Mouse (Mus musculus) neural tube, embryonic 12.5 days (tissue): ENCODE data around the gene Camsap3. TPM values are rescaled to one million over a fixed set of nuclear protein-coding genes. Genes with fewer than 3 reads are reported as not detected.

Source experiments
- ATAC-seq: fragments of 200-750 bp; cut with Nextera tagmentation; 2 replicates; pipeline ENCODE4 v1.8.0; 2017; ENCODE audit warnings: low read depth, mild to moderate bottlenecking, moderate TSS enrichment, moderate library complexity; ENCODE audit not compliant: low FRiP score
- H3K27ac ChIP-seq: fragments of 300-500 bp; sonication (generic); 2 replicates; pipeline ENCODE4 v1.5.1; 2016
- H3K27me3 ChIP-seq: fragments of 300-500 bp; sonication (generic); replicated peaks from 2 replicates; pipeline ENCODE4 v1.6.1; 2016; ENCODE audit warnings: mild to moderate bottlenecking
- H3K36me3 ChIP-seq: fragments of 300-500 bp; sonication (generic); 2 replicates; pipeline ENCODE4 v1.6.1; 2016; ENCODE audit warnings: mild to moderate bottlenecking
- H3K4me1 ChIP-seq: fragments of 300-500 bp; sonication (generic); 2 replicates; pipeline ENCODE4 v1.6.1; 2016
- H3K4me2 ChIP-seq: fragments of 300-500 bp; sonication (generic); replicated peaks from 2 replicates; pipeline ENCODE4 v1.6.1; 2016; ENCODE audit warnings: mild to moderate bottlenecking
- H3K4me3 ChIP-seq: fragments of 300-500 bp; sonication (generic); 2 replicates; pipeline ENCODE4 v1.5.1; 2016
- H3K9ac ChIP-seq: fragments of 300-500 bp; sonication (generic); 2 replicates; pipeline ENCODE4 v1.6.1; 2016; ENCODE audit warnings: mild to moderate bottlenecking
- H3K9me3 ChIP-seq: fragments of 300-500 bp; sonication (generic); 2 replicates; pipeline ENCODE4 v1.6.1; 2016; ENCODE audit warnings: mild to moderate bottlenecking
- WGBS: fragments of 180-500 bp; shearing (Covaris S2); methylation state at CpG from one replicate; pipeline ENCODE4 v1.1.7; 2016; 5-methylcytosine and 5-hydroxymethylcytosine counted together
- polyA plus RNA-seq: library from polyadenylated mRNA; unstranded; fragments of >200 nt; fragmentation: Nextera tagmentation; extraction: Ambion mirVana; gene quantifications from 2 replicates; pipeline ENCODE4 v1.2.1, GENCODE M21; 2016

Camsap3 gene
- polyA plus RNA-seq, 1 experiment from 2014 or later, result 28.0 TPM

GRCm38 (mm10) chr8:3607822-3608221 is 20.7 kb downstream of the Camsap3 start:
- ATAC-seq, result no peak
- no peak overlapping the region for H3K4me3 ChIP-seq

GRCm38 (mm10) chr8:3609046-3609815 is 22.1 kb downstream of the Camsap3 start:
- H3K4me3 ChIP-seq, result no peak overlapping the region
- H3K27me3 ChIP-seq, result no peaks in the 10 kb centered on the region
- H3K9me3 ChIP-seq, result no peaks in the 10 kb centered on the region
- peaks cover 91% of the 10 kb centered on the region for H3K36me3 ChIP-seq
- 93% methylated on average over 12 of the region's 12 CpGs for WGBS
- no peak overlapping the region for H3K4me2 ChIP-seq
- no peak overlapping the region for H3K9ac ChIP-seq
- H3K4me1 ChIP-seq, result no peaks in the 10 kb centered on the region
- no peak overlapping the region for H3K27ac ChIP-seq
- ATAC-seq, result no peak

More at GRCm38 (mm10) chr8:3607822-3608221, 20.7 kb downstream of the Camsap3 start:
- H3K36me3 ChIP-seq, result peaks cover 91% of the 10 kb centered on the region
- H3K27ac ChIP-seq, result no peak overlapping the region
- H3K27me3 ChIP-seq, result no peaks in the 10 kb centered on the region
- H3K9ac ChIP-seq, result no peak overlapping the region
- no peak overlapping the region for H3K4me2 ChIP-seq
- H3K4me1 ChIP-seq, result no peaks in the 10 kb centered on the region
- WGBS, result 89% methylated on average over 7 of the region's 7 CpGs
- H3K9me3 ChIP-seq, result no peaks in the 10 kb centered on the region

GRCm38 (mm10) chr8:3609816-3610150 is 22.7 kb downstream of the Camsap3 start:
- ATAC-seq, result no peak
- Histone ChIP-seq H3K4me1 (no peaks in the 10 kb centered on the region), H3K9ac (no peak overlapping the region), H3K9me3 (no peaks in the 10 kb centered on the region), H3K27me3 (no peaks in the 10 kb centered on the region), H3K36me3 (peaks cover 91% of the 10 kb centered on the region), H3K27ac (no peak overlapping the region), H3K4me2 (no peak overlapping the region), H3K4me3 (no peak overlapping the region)
- WGBS, result 87% methylated on average over 6 of the region's 6 CpGs

- Histone ChIP-seq H3K27me3 (no peaks in the 10 kb centered on the region), H3K36me3 (peaks cover 23% of the 10 kb centered on the region), H3K9ac (peak within 1 kb of the TSS; percentile 72), H3K4me3 (peak within 1 kb of the TSS; percentile 82), H3K27ac (no peak within 1 kb of the TSS), H3K9me3 (no peaks in the 10 kb centered on the region), H3K4me2 (peak within 1 kb of the TSS; percentile 80), H3K4me1 (peaks cover 17% of the 10 kb centered on the region)
- WGBS, result under 1% methylated on average over 37 of the region's 37 CpGs
- peak; percentile 97 for ATAC-seq
These were observed 34.3 kb downstream of the Camsap3 start, which contains the start of the genes Xab2 and Pet100 for GRCm38 (mm10) chr8:3621199-3621970. Gene Xab2 (minus strand): TSS chr8:3621316. Gene Pet100 (plus strand): TSS chr8:3621548.

GRCm38 (mm10) chr8:3622119-3622518 is 35.0 kb downstream of the Camsap3 start:
- Histone ChIP-seq H3K4me2 (peak overlapping the region; percentile 65), H3K27ac (no peak overlapping the region), H3K36me3 (peaks cover 17% of the 10 kb centered on the region), H3K9me3 (no peaks in the 10 kb centered on the region), H3K9ac (peak overlapping the region; percentile 67), H3K27me3 (no peaks in the 10 kb centered on the region), H3K4me1 (peaks cover 17% of the 10 kb centered on the region), H3K4me3 (peak overlapping the region; percentile 82)
- ATAC-seq, result no peak
- 70% methylated on average over 8 of the region's 8 CpGs for WGBS

- Histone ChIP-seq H3K9me3 (no peaks in the 10 kb centered on the region), H3K4me2 (no peak within 1 kb of the TSS), H3K9ac (no peak within 1 kb of the TSS), H3K4me3 (no peak within 1 kb of the TSS), H3K4me1 (peaks cover 9% of the 10 kb centered on the region), H3K27ac (no peak within 1 kb of the TSS), H3K27me3 (peaks cover 4% of the 10 kb centered on the region; the same call in 1 of the 2 replicates), H3K36me3 (no peaks in the 10 kb centered on the region)
- ATAC-seq, result no peak
- 73% methylated on average over 1 of the region's 1 CpGs for WGBS
These were observed 38.4 kb downstream of the Camsap3 start, which contains the start of gene Pcp2 for GRCm38 (mm10) chr8:3625445-3625844. Gene Pcp2 (minus strand): TSS chr8:3625545.

GRCm38 (mm10) chr8:3626971-3627370 is 39.9 kb downstream of the Camsap3 start:
- peaks cover 4% of the 10 kb centered on the region; the same call in 1 of the 2 replicates for H3K27me3 ChIP-seq
- 63% methylated on average over 5 of the region's 5 CpGs for WGBS
- no peak for ATAC-seq

GRCm38 (mm10) chr8:3628014-3628413 is 40.9 kb downstream of the Camsap3 start:
- peaks cover 7% of the 10 kb centered on the region; the same call in 1 of the 2 replicates for H3K4me1 ChIP-seq
- no peak for ATAC-seq
- no peaks in the 10 kb centered on the region for H3K36me3 ChIP-seq
- no peak overlapping the region for H3K9ac ChIP-seq
- peaks cover 4% of the 10 kb centered on the region; the same call in 1 of the 2 replicates for H3K27me3 ChIP-seq
- H3K4me3 ChIP-seq, result no peak overlapping the region
- WGBS, result 34% methylated on average over 5 of the region's 5 CpGs
- no peaks in the 10 kb centered on the region for H3K9me3 ChIP-seq
- no peak overlapping the region for H3K4me2 ChIP-seq
- no peak overlapping the region for H3K27ac ChIP-seq

More at GRCm38 (mm10) chr8:3626971-3627370, 39.9 kb downstream of the Camsap3 start:
- Histone ChIP-seq H3K4me3 (no peak overlapping the region), H3K36me3 (no peaks in the 10 kb centered on the region), H3K4me1 (peaks cover 13% of the 10 kb centered on the region), H3K9me3 (no peaks in the 10 kb centered on the region), H3K4me2 (no peak overlapping the region), H3K9ac (no peak overlapping the region), H3K27ac (no peak overlapping the region)

- Histone ChIP-seq H3K4me2 (peak within 1 kb of the TSS; percentile 68), H3K27ac (no peak within 1 kb of the TSS), H3K36me3 (no peaks in the 10 kb centered on the region), H3K4me3 (peak within 1 kb of the TSS; percentile 40), H3K4me1 (peaks cover 7% of the 10 kb centered on the region; the same call in 1 of the 2 replicates), H3K9me3 (no peaks in the 10 kb centered on the region), H3K27me3 (peaks cover 4% of the 10 kb centered on the region; the same call in 1 of the 2 replicates), H3K9ac (peak within 1 kb of the TSS; percentile 44)
- peak; percentile 68 for ATAC-seq
- 5% methylated on average over 47 of the region's 47 CpGs for WGBS
These were observed 43.8 kb downstream of the Camsap3 start, which contains the start of gene Stxbp2 for GRCm38 (mm10) chr8:3630647-3631477. Gene Stxbp2 (plus strand): TSS chr8:3630955.

- Histone ChIP-seq H3K36me3 (no peaks in the 10 kb centered on the region; the same call in 1 of the 2 replicates), H3K4me3 (peak overlapping the region; percentile 40), H3K9me3 (no peaks in the 10 kb centered on the region), H3K4me2 (peak overlapping the region; percentile 68), H3K9ac (peak overlapping the region; percentile 44; the same call in 1 of the 2 replicates), H3K4me1 (peaks cover 7% of the 10 kb centered on the region; the same call in 1 of the 2 replicates), H3K27me3 (peaks cover 4% of the 10 kb centered on the region; the same call in 1 of the 2 replicates), H3K27ac (no peak overlapping the region)
- ATAC-seq, result peak; percentile 27; the same call in 1 of the 2 replicates
- WGBS, result 27% methylated on average over 8 of the region's 8 CpGs
These were observed 44.4 kb downstream of the Camsap3 start for GRCm38 (mm10) chr8:3631478-3631875.

- ATAC-seq, result no peak
- Histone ChIP-seq H3K27me3 (0 out of 2 replicates have a peak, but pooled peaks cover 2% of the 10 kb centered on the region), H3K9me3 (no peaks in the 10 kb centered on the region), H3K4me2 (no peak overlapping the region), H3K9ac (no peak overlapping the region), H3K36me3 (no peaks in the 10 kb centered on the region), H3K27ac (no peak overlapping the region), H3K4me3 (no peak overlapping the region), H3K4me1 (no peaks in the 10 kb centered on the region)
- 30% methylated on average over 5 of the region's 5 CpGs for WGBS
These were observed 58.7 kb downstream of the Camsap3 start for GRCm38 (mm10) chr8:3645804-3646203.
